Comparison of ENCODE assay signal across 17 mouse cellular contexts in genomic region chr2:33302828-33303227, GRCm38 (mm10).
A peak's percentile ranks its signal among the peaks of the same experiment; 100 is the strongest.
DNase-seq lines count a peak whose midpoint lies in the region; ATAC-seq and TF ChIP-seq lines count a peak whose summit lies in the region.
"Had no signal": no experiment of that assay in that cellular context is flagged by ENCODE, and none has a peak within 500 bp of the region (broad histone marks: within the 10 kb centered on the region; RNA-seq: fewer than 3 reads in every experiment).

No protein-coding gene starts in this region.

- no peaks in the 10 kb centered on the region for H3K36me3 ChIP-seq in forebrain, embryonic 10.5 days (replicated peaks)
- H3K36me3 ChIP-seq in forebrain, postnatal 0 days (ENCODE audit: insufficient read depth): peaks cover 12% of the 10 kb centered on the region; the same call in 1 of the 2 replicates
- no peaks in the 10 kb centered on the region for H3K36me3 ChIP-seq in stomach, embryonic 14.5 days (ENCODE audit: control insufficient read depth, insufficient read depth, low read length)
- no peaks in the 10 kb centered on the region for H3K36me3 ChIP-seq in stomach, postnatal 0 days (ENCODE audit: control insufficient read depth, insufficient read depth, low read length)
- H3K36me3 ChIP-seq: embryonic facial prominence, embryonic 15.5 days had no signal

- 78% methylated on average over 4 of the region's 4 CpGs for WGBS in forebrain, embryonic 10.5 days
- WGBS in forebrain, postnatal 0 days: 77% methylated on average over 4 of the region's 4 CpGs
- WGBS in stomach, embryonic 14.5 days: 66% methylated on average over 4 of the region's 4 CpGs
- 67% methylated on average over 4 of the region's 4 CpGs for WGBS in stomach, postnatal 0 days

- no peak for TF ChIP-seq CTCF in forebrain, postnatal 0 days (IDR thresholded peaks at IDR 0.05; ENCODE audit: low read depth)
- no peak for TF ChIP-seq CTCF in stomach, postnatal 0 days (IDR thresholded peaks at IDR 0.05; ENCODE audit: low read depth)
- no peak for TF ChIP-seq CTCF in gastrocnemius, adult 2 months (IDR thresholded peaks at IDR 0.05)

- no peaks in the 10 kb centered on the region for H3K27me3 ChIP-seq in forebrain, embryonic 10.5 days (ENCODE audit: poor library complexity, severe bottlenecking)
- H3K27me3 ChIP-seq in forebrain, postnatal 0 days (ENCODE audit: insufficient read depth, low read length): no peaks in the 10 kb centered on the region
- H3K27me3 ChIP-seq in stomach, embryonic 14.5 days (ENCODE audit: control insufficient read depth, insufficient read depth, low read length): no peaks in the 10 kb centered on the region
- H3K27me3 ChIP-seq in stomach, postnatal 0 days (ENCODE audit: control insufficient read depth, insufficient read depth, low read length): no peaks in the 10 kb centered on the region
- H3K27me3 ChIP-seq: embryonic facial prominence, embryonic 15.5 days had no signal

- H3K4me1 ChIP-seq in forebrain, embryonic 10.5 days: peaks cover 29% of the 10 kb centered on the region
- H3K4me1 ChIP-seq in forebrain, postnatal 0 days (ENCODE audit: insufficient read depth): no peaks in the 10 kb centered on the region
- peaks cover 21% of the 10 kb centered on the region for H3K4me1 ChIP-seq in stomach, embryonic 14.5 days (ENCODE audit: control insufficient read depth, insufficient read depth, low read length)
- peaks cover 5% of the 10 kb centered on the region for H3K4me1 ChIP-seq in stomach, postnatal 0 days (replicated peaks; ENCODE audit: control insufficient read depth, insufficient read depth)

- no peak overlapping the region for H3K4me2 ChIP-seq in forebrain, postnatal 0 days (ENCODE audit: low read depth)
- H3K4me2 ChIP-seq in stomach, embryonic 14.5 days (replicated peaks; ENCODE audit: low read depth, low read length): no peak overlapping the region
- H3K4me2 ChIP-seq in stomach, postnatal 0 days (replicated peaks; ENCODE audit: low read depth): no peak overlapping the region
- H3K4me2 ChIP-seq: embryonic facial prominence, embryonic 15.5 days had no signal

- no peaks in the 10 kb centered on the region for H3K9me3 ChIP-seq in forebrain, embryonic 10.5 days
- H3K9me3 ChIP-seq in forebrain, postnatal 0 days (ENCODE audit: low read length): no peaks in the 10 kb centered on the region
- H3K9me3 ChIP-seq in stomach, embryonic 14.5 days (ENCODE audit: control insufficient read depth, low read depth, low read length): no peaks in the 10 kb centered on the region
- H3K9me3 ChIP-seq in stomach, postnatal 0 days (ENCODE audit: control insufficient read depth, low read length): no peaks in the 10 kb centered on the region
- H3K9me3 ChIP-seq: embryonic facial prominence, embryonic 15.5 days had no signal

- no peak for TF ChIP-seq EP300 in stomach, postnatal 0 days (optimal IDR thresholded peaks at IDR 0.05)

- DNase-seq in forebrain, embryonic 10.5 days (ENCODE audit: extremely low spot score, low spot score): no peak
- DNase-seq in forebrain, postnatal 0 days: no peak
- DNase-seq in stomach, postnatal 0 days (ENCODE audit: low spot score): no peak
- DNase-seq in naive thymus-derived CD4-positive, alpha-beta T cell, adult 2 months (ENCODE audit: low read depth): peak; percentile 7
- DNase-seq in gastrocnemius, adult 2 months: no peak
- DNase-seq in adrenal gland, adult 8-10 months: no peak
- no peak for DNase-seq in urinary bladder, adult 2 months (ENCODE audit: low spot score)
- DNase-seq: cerebellum, postnatal 25 days; heart, postnatal 4 days; kidney, adult 2 months; left cerebral cortex, postnatal 4 days; lung, postnatal 10 days; right cerebral cortex, adult 18-20 months had no signal

- no peak for ATAC-seq in forebrain, postnatal 0 days
- no peak for ATAC-seq in stomach, embryonic 14.5 days (ENCODE audit: insufficient number of reproducible peaks, insufficient read depth, low FRiP score, low read depth)
- ATAC-seq in stomach, postnatal 0 days (ENCODE audit: low FRiP score, low TSS enrichment): no peak
- ATAC-seq: activated CD4-positive, CD25-positive, alpha-beta regulatory T cell, adult 4 months had no signal

- no peak overlapping the region for H3K9ac ChIP-seq in forebrain, postnatal 0 days
- H3K9ac ChIP-seq in stomach, embryonic 14.5 days (replicated peaks; ENCODE audit: low read depth, low read length): no peak overlapping the region
- no peak overlapping the region for H3K9ac ChIP-seq in stomach, postnatal 0 days (ENCODE audit: low read length)
- H3K9ac ChIP-seq: embryonic facial prominence, embryonic 15.5 days had no signal

- no peak overlapping the region for H3K4me3 ChIP-seq in forebrain, embryonic 10.5 days
- H3K4me3 ChIP-seq in forebrain, postnatal 0 days (ENCODE audit: low read depth, low read length): no peak overlapping the region
- no peak overlapping the region for H3K4me3 ChIP-seq in stomach, embryonic 14.5 days (ENCODE audit: low read depth, low read length)
- no peak overlapping the region for H3K4me3 ChIP-seq in stomach, postnatal 0 days (ENCODE audit: low read depth, low read length)
- H3K4me3 ChIP-seq in gastrocnemius, adult 2 months: no peak overlapping the region
- H3K4me3 ChIP-seq: embryonic facial prominence, embryonic 15.5 days; myocyte had no signal

- H3K27ac ChIP-seq in forebrain, embryonic 10.5 days: peak overlapping the region; percentile 17; the same call in 1 of the 2 replicates
- no peak overlapping the region for H3K27ac ChIP-seq in forebrain, postnatal 0 days (ENCODE audit: low read depth, low read length)
- peak overlapping the region; percentile 15; the same call in 1 of the 2 replicates for H3K27ac ChIP-seq in stomach, embryonic 14.5 days (ENCODE audit: low read length)
- H3K27ac ChIP-seq in stomach, postnatal 0 days (replicated peaks): no peak overlapping the region
- H3K27ac ChIP-seq in gastrocnemius, adult 2 months: no peak overlapping the region; the same call in 1 of the 2 replicates
- H3K27ac ChIP-seq: embryonic facial prominence, embryonic 15.5 days had no signal

- intact Hi-C loops in gastrocnemius, adult 2 months (cut with DNase I): no loop called here

Comparison
In these comparisons a context has a peak if more than half of its experiments do, and no peak if none do; other contexts are left out.
1. H3K27ac ChIP-seq: peak in forebrain, embryonic 10.5 days (single experiment) and stomach, embryonic 14.5 days (single experiment); none in forebrain, postnatal 0 days (single experiment), stomach, postnatal 0 days (single experiment) and gastrocnemius, adult 2 months (single experiment).